Mouse (Mus musculus) c-Kit-positive CD71-positive TER-119-negative erythroid progenitor cells, embryonic 14.5 days (primary cell): Measurements from ENCODE around the gene Cfap299.
"Not testable (repeated sequence)": the region's sequence is repeated elsewhere in the genome, so short reads cannot be mapped to it uniquely, and the experiment has no call there.

Experiments
- DNase-seq: peaks from one replicate; pipeline ENCODE4 v3.0.0-alpha.2; 2013; ENCODE audit warnings: low read depth

The Cfap299 gene

DNA sequence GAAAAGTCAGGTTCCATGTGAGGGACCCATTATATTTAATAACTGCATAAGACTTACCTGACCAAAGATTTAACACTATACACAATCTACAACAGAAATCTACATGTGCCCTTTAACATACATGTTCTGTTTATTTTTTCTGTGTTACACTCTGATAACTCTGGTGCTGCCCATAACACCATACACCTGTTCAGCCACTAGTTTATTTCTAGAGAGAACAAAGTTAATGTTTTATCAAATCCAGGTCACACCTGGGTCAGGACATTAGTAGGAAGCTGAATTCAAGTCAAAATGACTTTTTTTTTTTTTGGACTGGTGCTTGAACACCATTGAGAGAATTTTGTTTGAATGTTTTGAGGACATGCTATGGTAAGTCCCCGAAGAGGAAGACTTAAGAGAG, 194.7 kb downstream of the Cfap299 start:
- DNase-seq, result no peak

DNA sequence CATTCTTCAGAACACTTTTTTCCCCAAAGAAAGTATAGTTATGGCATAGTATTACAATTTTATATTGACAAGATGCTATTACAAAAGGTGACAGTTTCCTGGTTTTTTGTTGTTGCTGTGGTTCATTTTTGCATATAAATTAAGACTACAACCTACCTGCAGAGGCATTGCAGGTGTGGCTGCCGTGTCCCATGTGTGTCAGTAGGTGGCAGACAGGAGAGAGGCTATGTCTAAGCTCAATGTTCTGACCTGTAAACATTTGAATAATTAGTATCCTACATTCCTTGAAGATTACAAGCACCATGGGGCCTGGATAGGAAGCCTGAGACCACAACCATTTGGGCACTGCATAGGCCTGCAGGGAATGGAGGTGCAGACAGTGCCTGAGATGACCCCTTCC, 212.2 kb downstream of the Cfap299 start:
- DNase-seq, result no peak

DNA sequence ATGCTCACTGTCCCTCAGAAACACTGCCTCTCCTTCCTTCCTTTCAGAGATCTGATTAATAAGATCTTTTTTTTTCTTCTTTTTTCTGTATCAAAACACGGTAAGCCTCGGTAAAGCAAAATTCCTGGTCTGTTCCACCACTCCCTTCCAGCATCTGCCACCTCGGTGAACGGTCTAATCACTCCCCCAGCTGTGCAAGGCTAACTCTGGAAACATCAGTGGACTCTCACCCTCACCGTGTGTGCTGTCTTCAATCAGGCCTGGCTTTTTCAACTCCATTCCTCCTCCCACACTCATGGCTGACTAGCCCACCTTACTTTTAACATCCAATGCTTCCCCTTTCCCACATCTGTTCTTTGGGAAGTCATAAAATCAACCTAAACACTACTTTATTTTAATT, 221.2 kb downstream of the Cfap299 start:
- DNase-seq, result no peak

DNA sequence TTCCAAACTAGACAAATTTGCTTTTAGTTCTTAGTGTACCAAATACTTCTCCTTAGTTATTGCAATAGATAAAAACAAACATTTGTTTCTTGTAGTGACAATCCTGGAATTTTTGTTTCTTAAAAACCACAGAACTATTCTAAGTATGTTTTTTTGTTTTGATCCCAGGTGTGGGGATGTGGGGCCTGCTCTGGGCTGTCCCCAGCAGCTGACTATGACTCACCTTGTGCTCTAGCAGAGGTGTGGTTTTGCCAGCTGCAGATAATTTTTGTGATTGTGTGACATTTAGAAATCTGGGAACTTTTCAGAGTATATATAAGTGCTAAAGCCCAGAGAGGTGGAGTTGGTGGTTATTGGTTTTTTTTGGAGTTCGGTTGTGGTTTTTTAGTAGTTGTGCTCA, 221.8 kb downstream of the Cfap299 start:
- no peak for DNase-seq

DNA sequence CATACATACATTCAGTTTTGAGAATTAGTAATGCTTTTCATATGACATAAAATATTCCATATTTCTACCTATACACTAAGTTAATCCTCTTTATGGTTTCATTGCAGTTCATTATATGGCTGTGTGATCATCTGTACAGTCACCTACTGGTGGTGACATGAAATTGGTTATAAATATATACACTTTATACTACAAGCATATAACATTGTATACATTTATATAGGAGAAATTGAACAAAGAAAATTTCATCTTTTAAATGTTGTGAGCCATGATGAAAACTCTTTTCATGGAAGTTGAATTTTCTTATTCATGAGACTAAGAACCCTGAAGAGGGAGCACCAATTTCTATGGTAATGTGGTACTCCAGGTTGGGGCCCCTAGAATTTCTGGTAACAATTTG, 223.3 kb downstream of the Cfap299 start, which contains the start of gene Gm11111:
Gm11111 (plus strand) TSS at position 301 of the 400 bp plus-strand sequence.
- DNase-seq, result no peak

DNA sequence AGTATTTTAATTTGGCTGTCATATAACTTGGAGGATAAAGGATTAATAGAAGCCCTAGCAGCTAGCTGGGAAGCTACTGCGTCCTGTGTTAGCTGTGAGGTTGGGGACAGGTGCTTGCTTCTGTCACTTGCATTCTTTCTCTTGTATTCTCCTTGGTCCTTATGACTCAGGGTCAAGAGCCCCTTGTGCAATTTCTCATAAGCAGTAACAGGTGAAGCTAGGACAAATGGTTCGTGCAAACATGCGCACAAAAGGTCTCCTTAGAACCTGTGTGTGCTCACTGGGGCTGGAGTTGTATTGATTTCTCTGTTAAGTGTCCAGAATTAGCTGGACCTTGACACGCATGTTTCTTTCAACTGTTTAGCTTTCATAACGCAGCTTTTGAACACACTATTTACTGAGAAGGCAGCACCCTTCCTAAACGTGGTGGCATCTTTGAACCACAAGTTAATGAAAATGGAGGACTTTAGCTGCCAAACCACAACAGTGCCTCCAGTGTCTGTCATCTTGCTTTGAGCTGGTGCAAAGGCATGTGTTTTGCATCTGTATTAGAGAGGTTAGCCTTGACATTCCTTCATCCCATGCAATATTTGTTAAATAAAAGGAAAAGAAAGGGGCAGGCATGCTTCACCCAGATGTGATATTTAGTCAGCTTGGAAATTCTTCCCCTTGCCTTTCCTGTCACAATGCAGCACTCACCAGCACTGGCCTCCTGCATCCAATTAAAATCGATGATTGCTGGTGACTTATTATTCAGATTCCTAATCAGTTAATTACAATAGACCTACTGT, 223.9 kb downstream of the Cfap299 start:
- DNase-seq, result no peak

DNA sequence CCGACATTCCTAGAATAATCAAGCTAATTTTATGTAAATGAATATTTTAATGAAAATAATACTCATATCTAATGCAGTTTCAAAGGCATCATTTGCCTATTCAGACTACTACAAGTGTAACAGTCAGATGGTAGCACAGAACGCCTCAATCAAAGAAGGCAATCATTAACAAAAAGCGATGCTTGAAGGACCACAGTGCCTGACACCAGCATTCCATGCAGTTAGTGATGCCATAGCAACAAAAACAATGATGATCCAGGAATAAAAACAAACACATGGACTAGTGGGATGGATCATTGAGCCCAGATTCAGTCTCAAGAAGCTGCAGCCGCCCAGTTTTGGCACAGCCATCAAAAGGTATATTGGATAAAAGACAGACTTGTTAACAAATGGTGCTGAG, 232.2 kb downstream of the Cfap299 start:
- DNase-seq, result no peak

DNA sequence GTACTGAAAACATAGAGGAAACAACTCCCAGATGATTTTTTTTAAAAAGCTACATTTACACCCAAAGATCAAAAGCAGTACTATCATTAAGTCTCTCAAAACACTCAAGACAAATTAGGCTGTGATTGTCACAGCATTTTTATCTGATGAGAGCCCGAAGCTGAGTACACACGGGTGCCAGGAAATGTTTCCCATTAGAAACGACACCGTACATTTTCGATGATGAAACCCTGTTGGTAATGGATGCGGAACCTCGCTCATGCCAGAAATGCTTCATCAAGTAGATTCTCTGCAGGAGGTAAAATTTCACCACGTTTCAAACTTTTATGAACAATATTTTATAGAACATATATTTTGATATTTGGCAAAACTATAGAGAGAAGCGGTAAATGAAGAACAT, 233.7 kb downstream of the Cfap299 start:
- no peak for DNase-seq

DNA sequence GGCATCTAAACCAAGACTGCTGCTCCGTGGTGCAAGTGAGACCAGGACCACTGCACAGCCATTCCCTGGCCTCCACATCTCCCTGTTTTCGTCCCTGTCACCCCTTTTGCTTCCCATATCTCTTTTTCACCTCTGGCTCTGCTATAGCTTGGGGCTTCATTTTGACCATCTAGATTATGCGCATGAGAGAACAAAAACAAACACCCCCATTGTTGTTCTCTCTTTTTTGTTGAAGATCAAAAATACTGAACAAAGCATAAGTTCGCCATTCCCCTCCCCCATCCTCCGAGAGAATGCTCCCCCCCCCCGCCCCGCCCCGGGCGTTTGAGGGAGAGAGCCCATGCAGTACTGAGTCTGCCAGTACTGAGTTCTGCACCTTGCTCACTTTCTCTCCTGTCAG, 234.7 kb downstream of the Cfap299 start:
- DNase-seq, result no peak

DNA sequence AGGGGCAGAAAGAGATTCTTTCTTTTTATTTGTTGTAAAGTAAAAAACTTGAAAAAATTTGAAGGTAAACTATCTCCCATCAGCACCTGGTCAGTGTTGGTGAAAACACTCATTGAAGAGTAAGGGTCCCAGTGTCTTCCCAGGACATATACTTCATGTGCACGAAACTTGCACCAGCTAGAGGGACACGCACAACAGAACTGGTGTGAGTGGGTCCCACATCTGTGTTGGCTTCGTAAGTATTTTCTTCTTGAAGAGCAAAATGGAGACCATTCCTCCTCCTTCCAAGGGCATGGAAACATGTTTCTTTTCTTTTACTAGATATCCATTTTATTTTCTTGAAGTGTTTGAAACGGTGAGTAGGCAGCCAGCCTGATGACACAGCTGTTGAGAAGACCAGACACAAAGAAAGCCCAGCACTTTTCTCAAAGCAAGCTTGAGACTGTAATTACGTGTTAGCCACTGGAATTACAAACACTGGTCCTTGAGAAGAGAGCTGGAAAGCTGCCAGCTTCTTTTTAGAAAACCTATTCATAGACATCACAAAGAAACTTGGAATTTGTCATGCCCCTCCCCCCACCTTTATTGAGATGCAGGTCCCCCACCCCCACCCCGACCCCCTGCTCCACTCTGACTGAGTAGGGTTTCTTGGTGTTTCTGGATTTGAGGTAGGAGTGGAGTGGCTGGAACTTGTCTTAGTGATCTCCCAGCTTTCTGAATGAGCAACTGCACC, 237.5 kb downstream of the Cfap299 start:
- no peak for DNase-seq

DNA sequence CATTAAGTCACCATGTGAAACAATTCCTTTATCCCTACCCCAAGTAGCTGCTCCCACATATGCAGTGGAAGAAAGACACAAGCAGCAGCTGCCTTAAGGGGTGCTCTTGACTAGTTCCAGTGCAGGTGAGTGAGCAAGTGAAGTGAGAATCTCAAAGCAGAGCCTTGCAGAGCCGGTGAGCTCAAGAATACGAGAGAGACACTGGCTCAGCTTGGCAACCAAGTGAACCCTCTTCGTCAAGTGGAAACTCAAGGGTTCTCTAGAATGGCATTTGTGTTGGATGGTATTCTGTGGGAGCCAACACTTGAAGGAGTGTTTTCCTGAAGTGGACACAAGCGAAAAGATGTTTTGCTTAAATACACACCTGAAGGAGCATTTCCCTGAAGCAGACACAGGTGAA, 239.4 kb downstream of the Cfap299 start:
- DNase-seq, result no peak

DNA sequence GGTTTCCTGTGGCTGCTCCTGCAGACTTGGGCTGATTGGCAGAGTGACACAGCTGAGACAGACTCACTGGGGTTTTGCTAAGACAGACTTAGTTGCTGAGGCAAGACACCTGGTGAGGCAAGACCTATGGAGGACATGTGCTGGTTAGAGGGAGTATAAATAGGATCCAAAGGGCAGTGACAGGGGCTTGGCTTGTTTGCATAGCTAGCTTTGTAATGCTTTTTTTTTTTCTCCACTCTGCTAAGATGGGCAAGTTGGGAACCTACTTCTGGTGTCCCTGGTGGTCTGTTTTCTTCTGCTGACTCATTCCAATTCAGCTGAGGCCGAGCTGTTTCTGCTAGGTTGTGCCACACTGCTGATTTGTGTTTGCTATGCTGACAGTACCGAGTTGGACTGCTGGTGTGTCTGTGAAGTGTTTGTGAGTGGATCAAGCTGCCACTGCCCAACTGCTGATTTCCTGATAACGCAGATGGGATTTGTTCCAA, 240.0 kb downstream of the Cfap299 start:
- no peak for DNase-seq

DNA sequence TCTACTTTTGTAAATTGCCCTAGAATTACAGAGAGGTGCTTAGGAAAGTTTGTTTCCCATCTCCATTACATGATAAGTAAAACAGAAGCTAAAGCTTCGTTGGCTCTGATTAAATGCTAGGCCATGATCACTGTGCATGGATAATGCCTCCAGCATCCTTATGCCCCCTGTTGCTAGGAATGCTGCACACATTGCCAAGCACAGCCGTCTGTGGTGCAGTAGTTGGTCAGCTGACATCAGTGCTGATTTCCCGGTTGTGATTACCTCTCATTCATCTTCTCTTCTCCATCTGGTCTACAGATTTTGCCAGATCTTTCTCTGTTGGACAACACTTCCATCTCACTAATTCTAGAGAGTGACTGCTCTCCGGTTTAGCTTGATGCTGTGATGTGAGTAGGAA, 243.3 kb downstream of the Cfap299 start:
- no peak for DNase-seq

DNA sequence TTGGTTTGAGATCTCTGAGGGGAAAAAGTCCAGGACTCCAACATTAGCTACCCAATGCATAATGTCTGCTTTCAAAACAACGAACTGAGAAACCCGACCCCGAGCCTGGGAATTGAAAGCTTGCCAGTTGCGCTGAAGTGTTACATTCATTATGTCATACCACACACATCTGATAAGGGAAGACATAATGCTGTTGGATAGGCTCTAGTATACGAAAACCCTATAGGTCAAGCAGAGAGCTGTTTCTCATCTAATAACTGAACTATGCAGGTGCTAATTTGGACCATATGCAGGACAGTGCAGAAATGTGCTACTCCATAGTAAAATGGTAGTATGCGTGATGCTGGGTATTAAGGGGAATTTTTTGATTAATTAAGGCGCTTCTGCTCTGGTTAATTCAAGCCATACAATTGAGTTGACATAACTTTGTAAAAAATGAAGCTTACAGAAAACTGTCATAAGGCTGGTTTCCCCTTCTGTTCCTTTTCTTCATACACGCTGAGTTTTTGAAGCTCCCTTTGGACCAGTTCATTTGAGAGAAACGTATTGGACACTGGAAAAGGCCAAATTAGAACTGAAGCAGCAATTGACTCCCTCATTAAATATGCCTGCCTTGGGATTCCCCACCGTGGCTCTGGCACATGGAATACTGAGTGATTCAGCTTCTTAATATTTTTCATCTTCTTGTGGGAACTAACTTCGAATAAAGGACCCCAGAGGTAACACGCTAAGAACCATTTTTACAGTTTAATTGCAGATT, 245.8 kb downstream of the Cfap299 start:
- no peak for DNase-seq

DNA sequence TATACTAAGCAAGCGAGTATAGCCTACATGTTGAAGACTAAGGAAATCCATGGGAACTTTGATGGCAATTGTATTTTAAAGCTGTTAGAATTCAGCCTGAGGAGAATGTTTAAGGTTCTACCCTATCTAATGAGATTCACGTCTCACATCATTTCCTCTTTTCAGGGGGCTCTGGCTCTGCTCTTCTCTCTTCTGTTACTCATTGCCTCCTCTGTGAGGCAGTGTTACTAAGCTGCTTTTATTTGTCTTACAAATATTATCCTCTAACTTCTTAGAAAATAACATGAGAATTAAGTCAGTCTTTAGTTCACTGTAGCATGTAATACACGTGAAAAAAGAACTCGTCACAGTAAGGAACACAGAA, 246.3 kb downstream of the Cfap299 start:
- DNase-seq, result no peak

DNA sequence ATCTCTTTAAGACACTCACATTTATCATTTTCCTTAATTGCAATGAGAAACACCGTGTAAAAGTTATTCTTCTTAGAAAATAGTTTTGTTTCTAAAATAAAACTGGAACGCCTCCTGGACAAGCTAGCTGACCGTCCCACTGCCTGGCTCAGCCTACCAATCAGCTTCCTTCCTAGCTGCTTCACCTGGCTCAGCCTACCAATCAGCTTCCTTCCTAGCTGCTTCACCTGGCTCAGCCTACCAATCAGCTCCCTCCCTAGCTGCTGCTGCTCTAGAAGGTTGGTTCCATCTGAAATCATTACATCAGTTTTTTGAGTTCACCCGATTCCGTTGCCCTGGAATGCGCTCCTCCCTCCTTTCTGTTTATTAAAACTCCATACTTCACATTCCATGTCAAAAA, 247.4 kb downstream of the Cfap299 start:
- not testable (repeated sequence) for DNase-seq

DNA sequence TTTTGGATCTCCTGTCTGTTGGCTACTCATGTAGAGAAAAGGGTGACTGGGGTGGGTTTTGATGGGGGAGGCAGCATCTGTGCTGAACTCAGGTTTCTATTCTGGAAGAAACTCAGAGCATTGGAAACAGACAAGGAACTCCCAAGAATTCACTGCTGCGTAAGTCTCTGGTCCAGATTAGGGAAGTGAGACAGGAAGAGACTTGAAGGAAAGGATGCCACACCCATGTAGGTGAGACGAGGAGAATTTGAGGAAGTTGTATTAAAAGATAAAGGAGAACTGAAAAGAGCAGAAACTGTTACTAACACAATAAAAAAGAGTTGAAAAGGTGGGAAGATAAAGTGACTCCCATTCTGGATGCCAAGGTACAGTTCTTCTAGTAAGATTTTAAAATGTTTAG, 249.3 kb downstream of the Cfap299 start:
- no peak for DNase-seq

DNA sequence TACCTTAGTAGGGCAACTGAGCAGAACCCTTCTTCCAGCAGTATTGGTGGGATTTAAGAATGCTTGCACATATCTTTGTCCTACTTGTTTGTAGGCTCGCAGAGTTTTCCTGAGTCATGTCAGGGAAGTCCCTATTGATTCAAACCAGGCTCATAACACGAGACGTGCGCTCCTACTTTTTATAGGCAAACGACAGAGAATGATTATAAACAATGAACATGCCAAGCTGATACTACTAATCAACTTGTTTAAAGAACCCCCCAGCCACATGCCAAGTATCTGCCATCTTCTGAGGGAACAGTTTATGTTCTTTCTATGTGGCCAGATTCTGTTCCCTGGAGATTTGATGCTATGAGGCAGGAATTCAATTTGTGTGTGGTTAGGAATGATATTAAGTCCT, 251.7 kb downstream of the Cfap299 start:
- DNase-seq, result no peak

DNA sequence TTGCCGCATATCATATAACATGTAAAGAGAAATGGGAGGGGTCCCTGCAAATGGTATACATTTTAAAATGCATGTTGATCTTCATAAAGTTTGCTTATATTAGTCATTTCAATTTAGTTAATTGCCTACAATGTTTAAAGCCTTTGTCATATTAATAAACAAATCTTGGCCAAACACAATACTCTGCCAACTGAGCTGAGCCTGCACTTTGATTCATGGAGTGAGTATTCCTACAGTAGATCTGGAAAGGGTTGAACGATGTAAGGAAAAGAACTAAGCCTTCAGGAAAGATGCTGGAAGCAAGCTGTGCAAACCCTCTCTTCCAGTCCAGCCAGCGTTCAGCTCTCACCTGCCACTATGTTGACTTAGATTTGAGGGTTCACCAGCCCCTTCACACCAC, 252.9 kb downstream of the Cfap299 start:
- DNase-seq, result no peak

DNA sequence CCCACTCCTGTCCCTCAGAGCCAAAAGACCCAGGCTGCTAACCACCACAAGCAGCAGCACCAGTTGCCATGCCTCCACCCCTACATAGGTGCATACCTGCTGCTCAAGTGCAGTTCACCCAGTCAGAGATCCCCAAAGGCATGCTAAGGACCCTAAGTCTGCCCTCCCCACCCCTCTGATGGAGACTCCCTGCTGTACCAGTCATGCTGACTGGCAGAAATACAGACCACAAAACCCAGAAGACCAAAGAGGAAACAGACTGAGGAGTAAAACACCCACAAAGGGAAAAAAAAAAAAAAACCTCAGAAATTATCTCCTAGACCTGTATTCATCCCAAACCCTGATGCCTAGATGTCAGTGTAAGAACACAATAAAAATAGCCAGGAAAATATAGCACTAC, 256.8 kb downstream of the Cfap299 start:
- no peak for DNase-seq

DNA sequence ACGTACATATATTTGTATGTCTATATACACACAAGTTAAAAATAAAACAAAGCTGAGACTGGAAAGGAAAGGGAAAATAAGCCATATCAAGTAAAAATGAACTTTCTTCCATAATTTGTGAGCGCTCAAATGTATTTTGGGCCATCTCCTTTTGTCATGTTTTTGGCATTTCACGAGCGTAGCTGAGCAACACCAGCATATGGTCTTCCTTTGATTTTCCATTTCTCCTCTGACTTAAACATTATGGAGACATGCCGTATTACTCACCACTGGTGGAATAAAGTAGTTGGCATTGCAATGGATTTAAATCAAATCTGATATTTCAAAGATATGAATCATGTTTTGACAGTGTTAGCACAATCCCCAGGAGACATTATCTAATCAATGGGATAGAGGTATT, 284.4 kb downstream of the Cfap299 start:
- DNase-seq, result no peak

DNA sequence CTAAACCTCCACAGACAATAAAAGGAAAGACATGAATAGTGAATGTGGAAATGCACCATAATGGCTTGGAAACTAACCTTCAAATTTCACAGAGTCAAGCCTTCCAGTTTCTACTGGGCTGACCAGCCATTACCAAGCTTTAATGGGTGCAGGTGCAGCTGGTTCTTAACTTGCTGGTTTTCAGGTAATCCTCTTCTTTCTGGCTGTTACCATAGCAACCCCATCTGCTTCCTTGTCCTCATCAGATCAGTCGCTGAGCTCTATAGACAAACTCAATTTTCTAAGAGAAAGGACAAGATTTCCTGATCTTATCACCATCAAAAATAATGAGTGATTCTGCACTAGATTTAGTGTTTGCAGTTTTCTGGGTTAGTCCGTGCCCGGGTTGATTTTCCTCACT, 287.8 kb downstream of the Cfap299 start:
- DNase-seq, result no peak

DNA sequence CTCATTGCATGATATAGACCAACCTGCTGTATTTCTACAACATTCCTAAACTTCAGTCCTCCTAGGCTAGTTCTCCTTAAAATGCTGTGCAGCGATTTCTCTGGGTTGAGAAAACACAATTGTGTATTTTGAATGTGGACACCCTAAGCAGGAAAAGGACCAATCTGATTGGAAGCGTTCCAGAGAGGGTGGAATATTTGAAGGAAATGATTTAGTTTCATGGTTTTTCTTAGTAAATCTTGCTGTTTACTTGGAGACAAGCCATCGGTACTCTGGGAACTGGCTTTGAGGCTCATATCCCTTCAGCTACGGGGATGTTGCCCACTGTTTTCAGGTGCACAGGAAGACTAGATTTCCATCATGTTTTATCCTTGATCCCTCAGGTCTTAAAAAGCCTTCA, 288.3 kb downstream of the Cfap299 start:
- DNase-seq, result no peak
